Mouse (Mus musculus) C2C12 (cell line): ENCODE measurements around the gene Celsr3.

Experiments
- CEBPB ChIP-seq: IDR thresholded peaks from one replicate; pipeline ENCODE4 v1.6.1; 2011; ENCODE audit warnings: low read depth, mild to moderate bottlenecking, control low read depth, moderate library complexity
- CTCF ChIP-seq: IDR thresholded peaks from one replicate; pipeline ENCODE4 v1.5.1; 2011; ENCODE audit not compliant: control insufficient read depth, insufficient read depth, insufficient read length
- FOSL1 ChIP-seq: IDR thresholded peaks from one replicate; pipeline ENCODE4 v1.8.0; 2011; ENCODE audit warnings: mild to moderate bottlenecking, low read length; ENCODE audit not compliant: poor library complexity, insufficient read depth, severe bottlenecking
- MAX ChIP-seq: IDR thresholded peaks from one replicate; pipeline ENCODE4 v1.6.1; 2011; ENCODE audit warnings: mild to moderate bottlenecking, control low read depth
- MYOD1 ChIP-seq: IDR thresholded peaks from one replicate; pipeline ENCODE4 v1.6.1; 2011; ENCODE audit warnings: low read depth; ENCODE audit not compliant: control insufficient read depth, insufficient read length
- MYOG ChIP-seq: IDR thresholded peaks from one replicate; pipeline ENCODE4 v1.6.1; 2011; ENCODE audit not compliant: control insufficient read depth, insufficient read length; ENCODE audit errors: extremely low read depth
- USF1 ChIP-seq: IDR thresholded peaks from one replicate; pipeline ENCODE4 v1.6.1; 2011; ENCODE audit warnings: low read depth, mild to moderate bottlenecking, control low read depth, moderate library complexity

- TF ChIP-seq CTCF (no peak), MAX (no peak), USF1 (no peak), MYOG (no peak), MYOD1 (no peak), CEBPB (no peak), FOSL1 (no peak)
Measured at GRCm38 (mm10) chr9:108810516-108810915, 15.6 kb upstream of the Celsr3 start.
